Mouse (Mus musculus) thymus, adult 2 months (tissue): ENCODE results near the gene Arl15.

ENCODE experiments used
- CTCF ChIP-seq: fragments of 200-500 bp; IDR thresholded peaks from 2 replicates; pipeline ENCODE4 v1.5.1; 2012; ENCODE audit warnings: mild to moderate bottlenecking, control low read depth, low read length, moderate library complexity, borderline replicate concordance; ENCODE audit not compliant: control insufficient read depth, poor library complexity, insufficient read depth; ENCODE audit errors: extremely low read depth
- POLR2A ChIP-seq: fragments of 200-500 bp; IDR thresholded peaks from 2 replicates; pipeline ENCODE4 v1.6.1; 2012; ENCODE audit warnings: mild to moderate bottlenecking, low read length, control low read depth, moderate library complexity; ENCODE audit not compliant: control insufficient read depth, poor library complexity, insufficient read depth; ENCODE audit errors: extremely low read depth

GRCm38 (mm10) chr13:113830805-113831204 lies 36.5 kb downstream of the Arl15 start:
- TF ChIP-seq POLR2A, result no peak
- no peak for TF ChIP-seq CTCF
